In the genomic region with DNA sequence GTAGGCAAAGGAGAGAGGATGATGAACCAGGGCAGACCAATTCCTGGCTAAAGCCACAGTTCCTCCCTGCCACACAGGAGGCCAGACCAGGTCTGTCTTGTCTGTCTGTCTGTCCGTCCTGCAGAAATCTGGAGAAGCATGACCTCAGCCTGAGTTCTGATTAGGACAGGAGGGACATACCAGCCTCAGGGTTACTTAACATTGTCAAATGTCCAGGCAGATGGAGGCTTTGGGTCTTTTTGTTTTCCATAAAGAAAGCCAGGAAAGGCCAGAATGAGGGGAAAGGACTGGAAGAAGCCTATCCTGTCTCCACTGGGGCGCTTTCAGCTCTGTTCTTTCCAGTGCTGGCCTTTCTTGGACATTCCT, we compare ENCODE assay signal across 8 mouse cellular contexts. TPM values are rescaled to one million over a fixed set of nuclear protein-coding genes. Genes with fewer than 3 reads are reported as not detected.
A peak's percentile ranks its signal among the peaks of the same experiment; 100 is the strongest.
DNase-seq lines count a peak whose midpoint lies in the region; ATAC-seq and TF ChIP-seq lines count a peak whose summit lies in the region.
"Had no signal": no experiment of that assay in that cellular context is flagged by ENCODE, and none has a peak within 500 bp of the region (broad histone marks: within the 10 kb centered on the region; RNA-seq: fewer than 3 reads in every experiment).

No protein-coding gene starts in this region.

- no peak for DNase-seq in lung, postnatal 4 days
- no peak for DNase-seq in forebrain, postnatal 0 days
- no peak for DNase-seq in right cerebral cortex, adult 18-20 months
- DNase-seq in ovary, postnatal 14 days (ENCODE audit: low spot score) = no peak
- DNase-seq: kidney, postnatal 36 days had no signal

- H3K9me3 ChIP-seq in lung, embryonic 15.5 days = no peaks in the 10 kb centered on the region
- no peaks in the 10 kb centered on the region for H3K9me3 ChIP-seq in forebrain, postnatal 0 days (ENCODE audit: low read length)
- H3K9me3 ChIP-seq in liver, embryonic 12.5 days (replicated peaks) = no peaks in the 10 kb centered on the region
- H3K9me3 ChIP-seq in stomach, embryonic 14.5 days (ENCODE audit: control insufficient read depth, low read depth, low read length) = no peaks in the 10 kb centered on the region

- TF ChIP-seq CTCF in forebrain, postnatal 0 days (IDR thresholded peaks at IDR 0.05; ENCODE audit: low read depth) = no peak

- peaks cover 34% of the 10 kb centered on the region for H3K27me3 ChIP-seq in lung, embryonic 15.5 days
- H3K27me3 ChIP-seq in forebrain, postnatal 0 days (ENCODE audit: insufficient read depth, low read length) = peaks cover 26% of the 10 kb centered on the region
- H3K27me3 ChIP-seq in liver, embryonic 12.5 days (replicated peaks) = peaks cover 72% of the 10 kb centered on the region
- peaks cover 26% of the 10 kb centered on the region for H3K27me3 ChIP-seq in stomach, embryonic 14.5 days (ENCODE audit: control insufficient read depth, insufficient read depth, low read length)

- H3K4me2 ChIP-seq in lung, embryonic 15.5 days = peak overlapping the region; percentile 96
- peak overlapping the region; percentile 94 for H3K4me2 ChIP-seq in forebrain, postnatal 0 days (ENCODE audit: low read depth)
- H3K4me2 ChIP-seq in liver, embryonic 12.5 days = peak overlapping the region; percentile 98
- peak overlapping the region; percentile 99 for H3K4me2 ChIP-seq in stomach, embryonic 14.5 days (replicated peaks; ENCODE audit: low read depth, low read length)

- peak overlapping the region; percentile 70 for H3K9ac ChIP-seq in lung, embryonic 15.5 days
- H3K9ac ChIP-seq in forebrain, postnatal 0 days = peak overlapping the region; percentile 79
- peak overlapping the region; percentile 71; the same call in 1 of the 2 replicates for H3K9ac ChIP-seq in liver, embryonic 12.5 days
- peak overlapping the region; percentile 51; the same call in 1 of the 2 replicates for H3K9ac ChIP-seq in stomach, embryonic 14.5 days (replicated peaks; ENCODE audit: low read depth, low read length)

- WGBS in lung, embryonic 15.5 days = 29% methylated on average over 2 of the region's 2 CpGs
- WGBS in forebrain, postnatal 0 days = 30% methylated on average over 2 of the region's 2 CpGs
- 33% methylated on average over 2 of the region's 2 CpGs for WGBS in liver, embryonic 12.5 days (ENCODE audit: insufficient replicate concordance)
- WGBS in stomach, embryonic 14.5 days = 35% methylated on average over 2 of the region's 2 CpGs

- peaks cover 41% of the 10 kb centered on the region for H3K4me1 ChIP-seq in lung, embryonic 15.5 days
- peaks cover 8% of the 10 kb centered on the region; the same call in 1 of the 2 replicates for H3K4me1 ChIP-seq in forebrain, postnatal 0 days (ENCODE audit: insufficient read depth)
- H3K4me1 ChIP-seq in liver, embryonic 12.5 days = peaks cover 39% of the 10 kb centered on the region
- peaks cover 10% of the 10 kb centered on the region; the same call in 1 of the 2 replicates for H3K4me1 ChIP-seq in stomach, embryonic 14.5 days (ENCODE audit: control insufficient read depth, insufficient read depth, low read length)

- no peak for ATAC-seq in lung, embryonic 15.5 days (ENCODE audit: borderline replicate concordance, extremely low read depth, low FRiP score, low TSS enrichment)
- no peak; the same call in 1 of the 2 replicates for ATAC-seq in forebrain, postnatal 0 days
- ATAC-seq in liver, embryonic 12.5 days = no peak
- no peak for ATAC-seq in stomach, embryonic 14.5 days (ENCODE audit: insufficient number of reproducible peaks, insufficient read depth, low FRiP score, low read depth)

- H3K4me3 ChIP-seq in lung, embryonic 15.5 days = peak overlapping the region; percentile 66
- peak overlapping the region; percentile 68 for H3K4me3 ChIP-seq in forebrain, postnatal 0 days (ENCODE audit: low read depth, low read length)
- H3K4me3 ChIP-seq in liver, embryonic 12.5 days = peak overlapping the region; percentile 66; the same call in 1 of the 2 replicates
- H3K4me3 ChIP-seq in stomach, embryonic 14.5 days (ENCODE audit: low read depth, low read length) = peak overlapping the region; percentile 73

- peaks cover 24% of the 10 kb centered on the region for H3K36me3 ChIP-seq in lung, embryonic 15.5 days
- H3K36me3 ChIP-seq in forebrain, postnatal 0 days (ENCODE audit: insufficient read depth) = peaks cover 11% of the 10 kb centered on the region; the same call in 1 of the 2 replicates
- H3K36me3 ChIP-seq in liver, embryonic 12.5 days = peaks cover 38% of the 10 kb centered on the region
- H3K36me3 ChIP-seq in stomach, embryonic 14.5 days (ENCODE audit: control insufficient read depth, insufficient read depth, low read length) = peaks cover 10% of the 10 kb centered on the region

- peak overlapping the region; percentile 73 for H3K27ac ChIP-seq in lung, embryonic 15.5 days
- no peak overlapping the region for H3K27ac ChIP-seq in forebrain, postnatal 0 days (ENCODE audit: low read depth, low read length)
- no peak overlapping the region for H3K27ac ChIP-seq in liver, embryonic 12.5 days
- H3K27ac ChIP-seq in stomach, embryonic 14.5 days (ENCODE audit: low read length) = no peak overlapping the region

RNA-seq across cellular contexts. Expression of gene Paqr4, which starts 1.8 kb away (rescaled TPM):
- polyA plus RNA-seq in lung, embryonic 15.5 days (2015; fragmentation: Nextera tagmentation; extraction: Ambion mirVana) = 43.9 and 46.7 TPM in 2 replicates
- 51.9 and 54.9 TPM in 2 replicates for total RNA-seq in forebrain, postnatal 0 days (2014; rRNA removed)
- 48.8 and 56.9 TPM in 2 replicates for polyA plus RNA-seq in forebrain, postnatal 0 days (2015; fragmentation: Nextera tagmentation; extraction: Ambion mirVana)
- polyA plus RNA-seq in liver, embryonic 12.5 days (2016; fragmentation: Nextera tagmentation; extraction: Ambion mirVana) = 7.4 and 8.4 TPM in 2 replicates
- 24.7 and 25.2 TPM in 2 replicates for polyA plus RNA-seq in stomach, embryonic 14.5 days (2014; fragmentation: Nextera tagmentation; extraction: Ambion mirVana)

RNA-seq across cellular contexts. Expression of gene Kremen2, which starts 6.8 kb away (rescaled TPM):
- polyA plus RNA-seq in lung, embryonic 15.5 days (2015; fragmentation: Nextera tagmentation; extraction: Ambion mirVana) = 0.38 and 1.1 TPM in 2 replicates
- 0.38 and 0.90 TPM in 2 replicates for total RNA-seq in forebrain, postnatal 0 days (2014; rRNA removed)
- polyA plus RNA-seq in forebrain, postnatal 0 days (2015; fragmentation: Nextera tagmentation; extraction: Ambion mirVana) = 0.23 and 0.82 TPM in 2 replicates
- polyA plus RNA-seq in liver, embryonic 12.5 days (2016; fragmentation: Nextera tagmentation; extraction: Ambion mirVana) = 0.17 and 0.55 TPM in 2 replicates
- polyA plus RNA-seq in stomach, embryonic 14.5 days (2014; fragmentation: Nextera tagmentation; extraction: Ambion mirVana) = 0.45 and 0.69 TPM in 2 replicates

RNA-seq across cellular contexts. Expression of gene Pkmyt1, which starts 12.7 kb away (rescaled TPM):
- 61.7 and 68.6 TPM in 2 replicates for polyA plus RNA-seq in lung, embryonic 15.5 days (2015; fragmentation: Nextera tagmentation; extraction: Ambion mirVana)
- total RNA-seq in forebrain, postnatal 0 days (2014; rRNA removed) = 9.1 and 16.3 TPM in 2 replicates
- polyA plus RNA-seq in forebrain, postnatal 0 days (2015; fragmentation: Nextera tagmentation; extraction: Ambion mirVana) = 14.1 and 14.5 TPM in 2 replicates
- 41.1 and 42.1 TPM in 2 replicates for polyA plus RNA-seq in liver, embryonic 12.5 days (2016; fragmentation: Nextera tagmentation; extraction: Ambion mirVana)
- polyA plus RNA-seq in stomach, embryonic 14.5 days (2014; fragmentation: Nextera tagmentation; extraction: Ambion mirVana) = 54.8 and 55.9 TPM in 2 replicates

RNA-seq across cellular contexts. Expression of gene 1520401A03Rik, which starts 16.2 kb away (rescaled TPM):
- 0.09 and 0.28 TPM in 2 replicates for polyA plus RNA-seq in lung, embryonic 15.5 days (2015; fragmentation: Nextera tagmentation; extraction: Ambion mirVana)
- total RNA-seq in forebrain, postnatal 0 days (2014; rRNA removed) = not detected in 2 replicates
- polyA plus RNA-seq in forebrain, postnatal 0 days (2015; fragmentation: Nextera tagmentation; extraction: Ambion mirVana) = not detected in 2 replicates
- 0.05 and 0.10 TPM in 2 replicates for polyA plus RNA-seq in liver, embryonic 12.5 days (2016; fragmentation: Nextera tagmentation; extraction: Ambion mirVana)
- polyA plus RNA-seq in stomach, embryonic 14.5 days (2014; fragmentation: Nextera tagmentation; extraction: Ambion mirVana) = 0.20 TPM in 1 of 2 replicates, not detected in the other

RNA-seq across cellular contexts. Expression of gene Flywch1, which starts 32.6 kb away (rescaled TPM):
- 70.5 TPM in 2 replicates for polyA plus RNA-seq in lung, embryonic 15.5 days (2015; fragmentation: Nextera tagmentation; extraction: Ambion mirVana)
- total RNA-seq in forebrain, postnatal 0 days (2014; rRNA removed) = 167 and 189 TPM in 2 replicates
- polyA plus RNA-seq in forebrain, postnatal 0 days (2015; fragmentation: Nextera tagmentation; extraction: Ambion mirVana) = 117 and 135 TPM in 2 replicates
- 22.4 and 22.6 TPM in 2 replicates for polyA plus RNA-seq in liver, embryonic 12.5 days (2016; fragmentation: Nextera tagmentation; extraction: Ambion mirVana)
- 54.3 and 57.3 TPM in 2 replicates for polyA plus RNA-seq in stomach, embryonic 14.5 days (2014; fragmentation: Nextera tagmentation; extraction: Ambion mirVana)
